Mouse (Mus musculus): ENCODE data around the gene Gm10309.

- TF ChIP-seq POLR2A (IDR thresholded peaks at IDR 0.05; ENCODE audit: extremely low read depth, insufficient read depth, low read length) (no peak), CTCF (IDR thresholded peaks at IDR 0.05; ENCODE audit: low read depth, low read length) (no peak)
Observed at GRCm38 (mm10) chr17:86514974-86515620, 10.1 kb upstream of the Gm10309 start.

Measured in liver, adult 2 months (tissue).